Mouse (Mus musculus): ENCODE results near the gene Ccl2. TPM values are rescaled to one million over a fixed set of nuclear protein-coding genes. Genes with fewer than 3 reads are reported as not detected.
A peak's percentile ranks its signal among the peaks of the same experiment; 100 is the strongest.

Gene Ccl2
- polyA plus RNA-seq, 1 experiment = 3.4 TPM

GRCm38 (mm10) chr11:82034446-82034845 is 925 bp upstream of the Ccl2 start:
- Histone ChIP-seq H3K4me3 (ENCODE audit: insufficient read depth, low read depth, low read length) (no peak overlapping the region), H3K4me1 (ENCODE audit: control insufficient read depth, insufficient read depth, low read length) (no peaks in the 10 kb centered on the region), H3K36me3 (ENCODE audit: control insufficient read depth, insufficient read depth, low read length) (no peaks in the 10 kb centered on the region), H3K27me3 (replicated peaks; ENCODE audit: control insufficient read depth, insufficient read depth, low read length) (no peaks in the 10 kb centered on the region), H3K27ac (ENCODE audit: insufficient read depth, low read depth, low read length) (no peak overlapping the region)
- no peak for DNase-seq
- 83% methylated on average over 7 of the region's 7 CpGs for WGBS
- TF ChIP-seq CTCF (conservative IDR thresholded peaks at IDR 0.05; ENCODE audit: insufficient read depth, insufficient read length, low read depth, low read length) (no peak), POLR2A (IDR thresholded peaks at IDR 0.05; ENCODE audit: low read depth, low read length) (no peak)

GRCm38 (mm10) chr11:82035857-82036256 is 486 bp downstream of the Ccl2 start:
- no peaks in the 10 kb centered on the region for H3K36me3 ChIP-seq (ENCODE audit: control insufficient read depth, insufficient read depth, low read length)
- H3K27me3 ChIP-seq (replicated peaks; ENCODE audit: control insufficient read depth, insufficient read depth, low read length) = no peaks in the 10 kb centered on the region
- DNase-seq = no peak
- no peak overlapping the region for H3K4me3 ChIP-seq (ENCODE audit: insufficient read depth, low read depth, low read length)
- TF ChIP-seq CTCF (conservative IDR thresholded peaks at IDR 0.05; ENCODE audit: insufficient read depth, insufficient read length, low read depth, low read length) (no peak), POLR2A (IDR thresholded peaks at IDR 0.05; ENCODE audit: low read depth, low read length) (no peak)
- 84% methylated on average over 2 of the region's 2 CpGs for WGBS
- H3K4me1 ChIP-seq (ENCODE audit: control insufficient read depth, insufficient read depth, low read length) = no peaks in the 10 kb centered on the region
- no peak overlapping the region for H3K27ac ChIP-seq (ENCODE audit: insufficient read depth, low read depth, low read length)

GRCm38 (mm10) chr11:82038535-82038934 is 3.2 kb downstream of the Ccl2 start, which contains the start of gene Gm17268:
Gene Gm17268 (minus strand): TSS chr11:82038562.
- no peak for DNase-seq
- no peak for TF ChIP-seq POLR2A (IDR thresholded peaks at IDR 0.05; ENCODE audit: low read depth, low read length)
- no peak for TF ChIP-seq CTCF (conservative IDR thresholded peaks at IDR 0.05; ENCODE audit: insufficient read depth, insufficient read length, low read depth, low read length)
- no peaks in the 10 kb centered on the region for H3K27me3 ChIP-seq (replicated peaks; ENCODE audit: control insufficient read depth, insufficient read depth, low read length)
- no peak within 1 kb of the TSS for H3K27ac ChIP-seq (ENCODE audit: insufficient read depth, low read depth, low read length)
- H3K36me3 ChIP-seq (ENCODE audit: control insufficient read depth, insufficient read depth, low read length) = no peaks in the 10 kb centered on the region
- no peaks in the 10 kb centered on the region for H3K4me1 ChIP-seq (ENCODE audit: control insufficient read depth, insufficient read depth, low read length)
- 20% methylated on average over 2 of the region's 2 CpGs for WGBS
- H3K4me3 ChIP-seq (ENCODE audit: insufficient read depth, low read depth, low read length) = no peak within 1 kb of the TSS

- Histone ChIP-seq H3K4me1 (ENCODE audit: control insufficient read depth, insufficient read depth, low read length) (no peaks in the 10 kb centered on the region), H3K36me3 (ENCODE audit: control insufficient read depth, insufficient read depth, low read length) (no peaks in the 10 kb centered on the region), H3K27ac (ENCODE audit: insufficient read depth, low read depth, low read length) (no peak overlapping the region), H3K27me3 (replicated peaks; ENCODE audit: control insufficient read depth, insufficient read depth, low read length) (no peaks in the 10 kb centered on the region), H3K4me3 (ENCODE audit: insufficient read depth, low read depth, low read length) (no peak overlapping the region)
- no peak for DNase-seq
- WGBS = 40% methylated on average over 3 of the region's 3 CpGs
- no peak for TF ChIP-seq POLR2A (IDR thresholded peaks at IDR 0.05; ENCODE audit: low read depth, low read length)
- no peak for TF ChIP-seq CTCF (conservative IDR thresholded peaks at IDR 0.05; ENCODE audit: insufficient read depth, insufficient read length, low read depth, low read length)
Measured at GRCm38 (mm10) chr11:82039132-82039660, 3.8 kb downstream of the Ccl2 start.

- Histone ChIP-seq H3K36me3 (ENCODE audit: control insufficient read depth, insufficient read depth, low read length) (no peaks in the 10 kb centered on the region), H3K4me3 (ENCODE audit: insufficient read depth, low read depth, low read length) (no peak overlapping the region), H3K27me3 (replicated peaks; ENCODE audit: control insufficient read depth, insufficient read depth, low read length) (no peaks in the 10 kb centered on the region), H3K4me1 (ENCODE audit: control insufficient read depth, insufficient read depth, low read length) (no peaks in the 10 kb centered on the region), H3K27ac (ENCODE audit: insufficient read depth, low read depth, low read length) (no peak overlapping the region)
- TF ChIP-seq CTCF (conservative IDR thresholded peaks at IDR 0.05; ENCODE audit: insufficient read depth, insufficient read length, low read depth, low read length) (no peak), POLR2A (IDR thresholded peaks at IDR 0.05; ENCODE audit: low read depth, low read length) (no peak)
- no peak for DNase-seq
- WGBS = 85% methylated on average over 4 of the region's 4 CpGs
Measured at GRCm38 (mm10) chr11:82041671-82042080, 6.3 kb downstream of the Ccl2 start.

GRCm38 (mm10) chr11:82045471-82045870 is 10.1 kb downstream of the Ccl2 start, which contains the start of gene Ccl7:
Gene Ccl7 (plus strand): TSS chr11:82045712.
- TF ChIP-seq POLR2A (IDR thresholded peaks at IDR 0.05; ENCODE audit: low read depth, low read length) (no peak), CTCF (conservative IDR thresholded peaks at IDR 0.05; ENCODE audit: insufficient read depth, insufficient read length, low read depth, low read length) (no peak)
- H3K27ac ChIP-seq (ENCODE audit: insufficient read depth, low read depth, low read length) = no peak within 1 kb of the TSS
- no peak within 1 kb of the TSS for H3K4me3 ChIP-seq (ENCODE audit: insufficient read depth, low read depth, low read length)
- no peaks in the 10 kb centered on the region for H3K4me1 ChIP-seq (ENCODE audit: control insufficient read depth, insufficient read depth, low read length)
- DNase-seq = peak; percentile 1
- no peaks in the 10 kb centered on the region; the same call in 1 of the 2 replicates for H3K27me3 ChIP-seq (replicated peaks; ENCODE audit: control insufficient read depth, insufficient read depth, low read length)
- H3K36me3 ChIP-seq (ENCODE audit: control insufficient read depth, insufficient read depth, low read length) = no peaks in the 10 kb centered on the region
- WGBS = 56% methylated on average over 3 of the region's 3 CpGs

- peak; percentile 50 for TF ChIP-seq CTCF (conservative IDR thresholded peaks at IDR 0.05; ENCODE audit: insufficient read depth, insufficient read length, low read depth, low read length)
- TF ChIP-seq POLR2A (IDR thresholded peaks at IDR 0.05; ENCODE audit: low read depth, low read length) = no peak
Measured at GRCm38 (mm10) chr11:82047746-82048415, 12.5 kb downstream of the Ccl2 start.

More at GRCm38 (mm10) chr11:82047746-82048415, 12.5 kb downstream of the Ccl2 start:
- WGBS = 35% methylated on average over 6 of the region's 6 CpGs
- Histone ChIP-seq H3K27me3 (replicated peaks; ENCODE audit: control insufficient read depth, insufficient read depth, low read length) (no peaks in the 10 kb centered on the region; the same call in 1 of the 2 replicates), H3K36me3 (ENCODE audit: control insufficient read depth, insufficient read depth, low read length) (no peaks in the 10 kb centered on the region), H3K27ac (ENCODE audit: insufficient read depth, low read depth, low read length) (no peak overlapping the region), H3K4me1 (ENCODE audit: control insufficient read depth, insufficient read depth, low read length) (no peaks in the 10 kb centered on the region), H3K4me3 (ENCODE audit: insufficient read depth, low read depth, low read length) (no peak overlapping the region)
- DNase-seq = peak; percentile 40
